Mouse (Mus musculus) telencephalon, adult 2 months (tissue): ENCODE measurements around the gene Grn.
A peak's percentile ranks its signal among the peaks of the same experiment; 100 is the strongest.
"Not testable (repeated sequence)": the region's sequence is repeated elsewhere in the genome, so short reads cannot be mapped to it uniquely, and the experiment has no call there.

Source experiments
- DNase-seq: peaks from one replicate; pipeline ENCODE4 v3.0.0-alpha.2; 2011; ENCODE audit warnings: low read depth, low spot score

Gene Grn

GRCm38 (mm10) chr11:102430121-102431017 lies at the start of gene Grn:
Gene Grn, plus strand, starts transcription at chr11:102430315.
- DNase-seq, result peak; percentile 97

GRCm38 (mm10) chr11:102381341-102382100 lies 48.6 kb upstream of the Grn start:
- DNase-seq, result no peak

- DNase-seq, result no peak
These were observed 47.3 kb upstream of the Grn start for GRCm38 (mm10) chr11:102382794-102383193.

- DNase-seq, result no peak
These were observed 46.6 kb upstream of the Grn start for GRCm38 (mm10) chr11:102383365-102384136.

- DNase-seq, result no peak
These were observed 45.7 kb upstream of the Grn start for GRCm38 (mm10) chr11:102384418-102384817.

- DNase-seq, result no peak
These were observed 45.0 kb upstream of the Grn start for GRCm38 (mm10) chr11:102385075-102385474.

GRCm38 (mm10) chr11:102386121-102386520 lies 44.0 kb upstream of the Grn start:
- DNase-seq, result no peak

GRCm38 (mm10) chr11:102389436-102389835 lies 40.7 kb upstream of the Grn start:
- not testable (repeated sequence) for DNase-seq

GRCm38 (mm10) chr11:102392441-102393237 lies 37.5 kb upstream of the Grn start:
- no peak for DNase-seq

- peak; percentile 89 for DNase-seq
These were observed 36.9 kb upstream of the Grn start, which contains the start of gene Rundc3a for GRCm38 (mm10) chr11:102393238-102393634. Gene Rundc3a, plus strand, starts transcription at chr11:102393403.

GRCm38 (mm10) chr11:102393719-102394420 lies 36.2 kb upstream of the Grn start:
- no peak for DNase-seq

GRCm38 (mm10) chr11:102394421-102395124 lies 35.5 kb upstream of the Grn start:
- no peak for DNase-seq

- DNase-seq, result no peak
These were observed 34.9 kb upstream of the Grn start for GRCm38 (mm10) chr11:102395250-102395649.

GRCm38 (mm10) chr11:102396263-102396662 lies 33.9 kb upstream of the Grn start:
- DNase-seq, result no peak

GRCm38 (mm10) chr11:102396671-102397141 lies 33.4 kb upstream of the Grn start:
- no peak for DNase-seq

- peak; percentile 79 for DNase-seq
These were observed 31.9 kb upstream of the Grn start for GRCm38 (mm10) chr11:102398007-102398825.

- no peak for DNase-seq
These were observed 31.0 kb upstream of the Grn start for GRCm38 (mm10) chr11:102399107-102399506.

- DNase-seq, result no peak
These were observed 30.5 kb upstream of the Grn start for GRCm38 (mm10) chr11:102399610-102400072.
